Mouse (Mus musculus) forelimb bud, embryonic 11.5 days (tissue): ENCODE results near the gene Thrb.
A peak's percentile ranks its signal among the peaks of the same experiment; 100 is the strongest.

Experiments
- DNase-seq: peaks from one replicate; pipeline ENCODE4 v3.0.0-alpha.2; 2012; ENCODE audit warnings: low read depth, low spot score

Thrb gene

GRCm38 (mm10) chr14:17713297-17713904 is 53.3 kb downstream of the Thrb start:
- no peak for DNase-seq

GRCm38 (mm10) chr14:17719494-17719893 is 59.4 kb downstream of the Thrb start:
- no peak for DNase-seq

- no peak for DNase-seq
Measured at GRCm38 (mm10) chr14:17722824-17723445, 62.9 kb downstream of the Thrb start.

DNA sequence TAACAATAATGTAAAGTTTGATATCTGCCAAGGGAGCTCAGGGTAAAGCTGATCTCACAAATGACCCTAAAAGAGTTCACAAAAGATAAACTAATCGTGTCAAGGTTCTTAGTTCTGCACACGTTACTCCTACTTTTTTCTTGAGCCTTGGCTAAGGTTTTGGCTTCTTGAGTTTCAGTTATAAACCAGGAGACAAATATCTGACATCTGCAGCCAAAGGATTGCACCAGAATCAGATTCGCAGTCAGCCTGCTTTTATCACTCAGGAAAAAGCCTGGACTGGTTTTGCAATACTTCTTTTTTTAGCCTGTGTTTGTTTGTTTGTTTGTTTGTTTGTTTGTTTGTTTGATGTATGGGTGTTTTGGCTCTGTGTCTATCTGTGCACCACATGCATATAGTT is 64.5 kb downstream of the Thrb start:
- no peak for DNase-seq

GRCm38 (mm10) chr14:17726906-17727305 is 66.8 kb downstream of the Thrb start:
- no peak for DNase-seq

DNA sequence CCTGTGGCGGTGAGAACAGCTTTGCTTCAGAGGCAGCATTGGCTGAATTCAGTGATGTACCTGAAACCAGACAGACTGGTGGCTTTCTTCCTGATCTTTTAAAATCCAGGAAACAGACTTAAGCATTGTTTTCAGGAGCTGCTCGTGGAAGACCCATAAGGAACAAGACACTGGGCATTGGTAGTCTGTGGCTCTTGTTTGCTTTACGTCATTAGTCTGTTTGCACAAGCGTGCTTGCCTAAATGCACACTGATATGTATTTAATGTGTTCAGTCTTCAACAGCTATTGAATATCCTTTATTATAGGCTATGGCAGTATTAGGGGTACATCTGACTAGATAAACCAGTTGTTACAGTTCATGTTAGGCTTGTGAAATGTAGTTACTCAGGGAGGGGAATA is 67.8 kb downstream of the Thrb start:
- DNase-seq, result no peak

DNA sequence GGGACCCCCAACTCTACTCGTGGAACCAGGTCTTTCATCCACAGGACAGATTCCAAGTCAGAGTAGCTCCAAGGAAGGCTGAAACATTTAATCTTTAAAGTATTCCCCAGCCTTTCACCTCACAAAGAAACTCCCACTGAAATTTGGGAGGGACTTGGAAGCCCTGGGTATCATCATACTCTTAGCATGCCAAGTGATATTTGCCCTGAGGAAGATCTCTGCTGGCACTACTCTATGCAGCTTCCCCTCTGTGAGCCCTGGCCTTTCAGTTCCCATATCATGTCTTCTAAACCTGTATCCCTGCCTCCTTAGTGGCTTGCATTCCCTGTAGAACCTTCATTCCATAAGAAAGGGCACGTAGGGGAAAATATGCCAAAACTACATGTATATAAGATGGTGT is 68.8 kb downstream of the Thrb start:
- no peak for DNase-seq

DNA sequence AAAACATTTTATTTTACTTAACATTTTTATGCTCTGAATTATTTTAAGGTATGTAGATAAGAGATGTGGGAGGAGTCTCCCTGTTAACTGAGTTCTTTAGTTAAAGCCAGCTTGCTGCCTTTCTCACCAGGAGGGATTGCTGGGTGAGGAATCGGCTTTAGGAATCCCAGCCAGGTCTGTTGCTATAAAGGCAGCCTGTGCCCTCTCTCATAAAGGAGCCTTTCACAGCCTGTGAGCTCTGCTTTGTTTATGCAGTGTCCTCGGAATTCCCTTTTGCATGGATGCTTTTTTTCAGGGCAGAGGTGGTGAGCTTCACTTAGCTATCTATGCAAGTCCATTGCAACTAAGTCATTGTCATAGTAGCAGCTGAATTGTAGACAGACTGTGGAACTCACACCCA is 71.0 kb downstream of the Thrb start:
- no peak for DNase-seq

DNA sequence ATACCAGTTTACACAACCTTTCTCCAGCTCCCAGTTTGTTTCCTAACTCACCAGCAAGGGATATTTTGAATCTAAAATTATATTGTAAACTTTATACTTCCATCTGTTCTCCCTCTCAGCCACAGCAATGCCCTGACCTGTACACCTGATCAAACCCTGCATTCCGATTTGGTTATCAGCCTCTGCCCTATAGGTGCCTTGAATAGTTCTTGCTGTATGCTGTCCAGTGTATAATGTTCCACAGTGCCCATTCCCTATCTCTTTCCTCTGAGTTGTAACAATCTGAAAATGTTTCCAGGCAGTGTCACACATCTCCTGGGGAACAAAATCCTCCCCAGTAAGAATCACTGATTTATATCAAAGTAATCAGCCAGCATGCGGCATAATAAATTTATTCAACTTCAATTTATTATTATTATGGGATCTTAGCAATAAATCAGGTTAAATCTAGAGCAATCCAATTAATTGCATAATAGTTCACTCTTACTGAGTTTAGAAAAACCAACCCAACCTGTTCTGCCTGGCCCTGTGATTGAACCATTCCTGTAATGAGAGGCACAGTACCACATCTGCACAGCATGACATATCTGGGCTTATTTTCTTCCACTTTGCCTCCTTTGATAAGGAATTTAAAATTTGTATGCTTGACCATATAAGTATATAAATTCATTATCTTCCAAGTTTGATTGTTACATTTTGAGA is 73.2 kb downstream of the Thrb start:
- DNase-seq, result no peak

GRCm38 (mm10) chr14:17733779-17734137 is 73.7 kb downstream of the Thrb start:
- no peak for DNase-seq

DNA sequence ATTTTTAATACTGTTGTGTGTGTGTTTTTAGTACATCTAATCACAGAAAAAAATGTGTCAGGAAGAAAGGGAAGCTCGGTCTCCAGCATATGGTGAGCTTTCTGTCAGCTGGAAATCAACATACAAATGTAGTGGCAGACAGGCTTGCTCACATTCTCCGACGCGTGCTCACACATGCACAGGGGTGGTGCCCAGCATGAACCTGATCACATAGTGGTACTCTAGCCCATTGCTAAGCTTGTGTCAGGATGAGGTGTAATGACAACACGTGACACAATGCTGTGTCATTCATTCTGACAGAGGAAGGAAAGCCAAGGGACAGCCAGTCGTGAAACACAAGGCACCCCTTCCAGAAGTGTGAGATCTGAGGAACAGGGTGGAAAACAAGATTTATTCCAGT is 75.4 kb downstream of the Thrb start:
- DNase-seq, result no peak

DNA sequence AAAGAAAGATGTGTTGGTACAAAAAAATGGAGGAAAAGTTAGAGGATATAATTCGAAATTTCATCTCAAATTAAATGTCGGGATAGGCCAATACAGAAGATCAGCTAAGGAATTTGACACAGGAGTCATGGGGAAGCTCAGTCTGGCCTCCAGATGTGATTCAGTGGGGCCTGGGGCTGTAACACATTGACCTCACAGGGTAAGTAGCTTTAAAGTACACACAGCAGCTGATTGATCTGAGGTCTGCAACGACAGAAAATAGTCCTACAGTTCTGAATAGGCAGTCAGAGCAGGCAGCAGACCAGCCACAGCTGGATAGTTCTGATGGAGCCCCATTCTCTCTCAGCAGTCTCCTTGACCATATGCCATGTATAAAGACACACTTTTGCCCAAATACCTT is 80.8 kb downstream of the Thrb start:
- DNase-seq, result peak; percentile 69

DNA sequence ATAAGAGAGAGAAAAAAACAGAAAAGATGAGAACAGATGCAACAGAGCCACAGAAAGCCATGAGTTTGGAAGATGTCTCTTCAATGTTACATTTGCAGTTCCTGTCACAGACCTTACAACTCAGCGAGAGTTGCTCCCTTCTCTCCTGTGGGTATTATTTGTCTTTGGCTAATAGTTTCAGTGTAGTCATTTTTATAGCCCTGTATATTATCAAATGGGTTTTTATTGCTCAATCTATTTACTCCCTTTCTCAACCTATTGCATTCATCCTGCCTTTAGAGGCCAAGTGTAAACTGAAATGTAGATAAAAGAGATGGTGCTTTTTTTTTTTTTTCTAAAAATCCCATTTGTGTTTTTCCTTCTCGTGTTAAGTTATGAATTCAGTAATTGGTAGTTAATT is 82.2 kb downstream of the Thrb start:
- no peak for DNase-seq

- no peak for DNase-seq
Measured at GRCm38 (mm10) chr14:17742902-17743712, 83.0 kb downstream of the Thrb start.

DNA sequence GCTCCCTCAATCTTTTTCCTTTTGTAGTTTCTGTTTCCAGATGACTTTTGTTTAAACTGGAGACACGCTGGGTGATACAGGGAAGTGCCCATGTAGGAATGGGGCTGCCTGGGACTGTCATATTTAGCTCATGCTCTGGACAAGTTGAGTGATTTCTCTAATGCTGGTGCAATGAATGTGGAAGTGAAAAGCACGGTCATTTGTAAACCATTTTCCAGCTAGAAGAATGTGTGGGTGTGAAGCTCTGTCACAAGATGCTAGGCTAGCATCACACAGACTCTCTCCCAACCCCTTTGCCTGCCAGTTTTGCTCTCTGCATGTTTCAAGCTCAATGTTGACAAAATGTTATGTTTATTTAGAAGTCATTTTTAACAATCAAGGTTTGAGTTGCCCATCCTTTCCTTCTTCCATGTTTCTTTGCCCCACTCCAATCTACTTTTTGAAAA is 83.7 kb downstream of the Thrb start:
- DNase-seq, result no peak

DNA sequence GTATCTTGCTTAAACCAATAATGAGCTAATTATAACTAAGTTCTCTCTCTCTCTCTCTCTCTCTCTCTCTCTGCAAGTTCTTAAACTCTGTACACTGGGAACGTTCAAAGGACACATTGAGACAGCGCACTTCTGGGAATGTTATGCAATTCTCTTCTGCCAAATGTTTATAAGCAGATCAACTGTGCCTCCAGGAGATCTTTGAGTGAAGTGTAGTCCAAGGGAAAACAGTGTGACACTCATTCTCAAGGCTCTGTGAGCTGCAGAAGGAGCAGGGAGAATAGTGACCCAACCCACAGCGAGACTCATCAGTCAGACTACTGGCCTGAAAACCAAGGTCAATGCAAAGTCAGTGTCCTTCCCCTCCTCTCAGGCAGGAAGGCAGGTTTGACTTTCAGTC is 87.9 kb downstream of the Thrb start:
- no peak for DNase-seq

- no peak for DNase-seq
Measured at GRCm38 (mm10) chr14:17748945-17749344, 88.9 kb downstream of the Thrb start.

GRCm38 (mm10) chr14:17751911-17752310 is 91.8 kb downstream of the Thrb start:
- no peak for DNase-seq

DNA sequence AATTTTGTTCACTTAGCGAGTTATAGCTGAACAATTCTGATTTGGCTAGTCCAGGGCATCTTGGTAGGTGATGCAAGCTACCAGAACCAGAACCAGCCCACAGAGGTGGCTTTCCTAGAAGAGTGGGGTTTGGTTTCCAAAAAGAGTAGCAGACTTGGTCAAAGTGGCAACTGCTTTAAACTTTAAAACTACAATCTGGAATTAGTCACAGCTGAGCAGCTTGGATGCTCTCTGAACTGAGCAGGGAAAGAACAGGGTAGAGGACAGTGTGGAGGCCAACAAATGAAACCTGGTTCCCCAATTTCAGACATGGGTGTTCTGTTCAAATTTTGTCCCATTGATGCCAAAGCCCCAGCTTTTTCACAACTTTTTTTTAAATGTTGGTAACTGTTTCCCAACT is 93.4 kb downstream of the Thrb start:
- no peak for DNase-seq

DNA sequence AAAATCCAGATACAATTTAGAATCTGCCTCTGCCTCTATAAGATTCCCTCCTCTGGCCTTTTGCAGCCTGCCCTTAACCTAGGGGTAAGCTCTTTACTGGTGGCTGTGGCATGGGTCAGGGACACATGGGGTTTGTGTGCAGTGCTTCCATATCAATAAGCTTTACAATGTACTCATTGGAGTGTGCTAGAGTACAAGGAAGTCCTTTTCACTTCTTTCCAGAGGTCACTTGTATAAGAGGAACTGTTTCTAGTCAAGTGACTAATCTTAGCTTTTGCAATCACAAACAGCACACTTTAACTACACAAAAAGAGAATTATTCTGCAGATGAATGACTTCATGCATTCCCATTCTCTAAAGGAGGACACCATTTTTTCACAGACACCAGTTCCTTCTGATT is 96.7 kb downstream of the Thrb start:
- DNase-seq, result no peak

GRCm38 (mm10) chr14:17767987-17768386 is 107.9 kb downstream of the Thrb start:
- no peak for DNase-seq

- DNase-seq, result no peak
Measured at GRCm38 (mm10) chr14:17774404-17774803, 114.3 kb downstream of the Thrb start.
